Mouse (Mus musculus): ENCODE measurements around the gene Slc16a10.

The Slc16a10 gene

DNA sequence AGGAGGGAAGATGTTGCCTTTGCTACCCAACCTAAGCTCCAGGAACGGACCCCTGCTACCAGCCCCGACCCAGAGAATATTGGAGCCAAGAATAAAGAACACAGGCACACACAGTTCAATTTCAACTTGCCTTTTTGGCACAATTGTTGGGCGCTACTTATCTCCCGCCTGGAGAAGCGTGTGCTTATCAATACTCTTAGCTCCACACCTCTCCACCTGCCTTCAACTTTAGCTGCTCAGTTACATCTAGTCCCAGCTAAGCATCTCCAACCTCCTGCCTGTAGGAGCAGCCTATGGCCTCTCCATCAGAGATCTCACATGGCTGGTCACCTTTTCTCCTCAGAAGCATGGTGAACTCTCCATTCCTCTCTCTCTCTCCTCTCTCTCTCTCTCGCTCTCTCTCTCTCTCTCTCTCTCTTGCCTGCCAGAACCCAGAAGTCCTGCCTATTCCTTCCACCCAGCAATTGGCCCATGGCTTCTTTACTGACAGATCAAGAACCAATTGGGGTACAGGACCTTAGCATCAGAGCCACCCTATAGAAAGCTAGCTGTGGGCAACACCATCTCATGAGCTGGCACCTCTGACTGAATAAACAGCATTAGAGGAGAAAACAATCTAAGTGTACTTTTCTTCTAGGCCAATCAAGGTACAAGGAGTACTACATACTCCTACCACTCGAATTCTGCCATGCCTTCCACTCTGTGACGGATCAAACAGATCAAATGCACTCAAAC, 5.4 kb upstream of the Slc16a10 start:
- DNase-seq, result no peak

DNA sequence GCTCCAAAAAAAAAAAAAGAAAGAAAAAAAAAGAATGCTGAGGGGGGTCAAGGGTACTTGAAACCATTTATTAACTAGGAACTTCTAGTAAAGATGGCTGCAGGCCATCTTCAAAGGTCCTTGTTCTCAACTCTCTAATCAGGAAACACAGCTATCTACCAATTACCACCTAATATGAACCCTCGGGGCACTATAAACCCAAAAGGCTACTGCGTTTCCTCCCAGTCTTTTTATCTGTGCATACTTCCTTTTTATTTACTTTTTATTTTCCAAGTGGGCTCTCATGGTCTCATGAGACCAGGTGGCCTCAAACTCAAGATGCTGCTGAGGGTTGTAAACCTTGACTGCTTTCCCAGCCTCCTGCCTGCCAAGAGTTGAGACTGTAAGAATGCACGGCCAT, 4.4 kb upstream of the Slc16a10 start:
- no peak for DNase-seq

DNA sequence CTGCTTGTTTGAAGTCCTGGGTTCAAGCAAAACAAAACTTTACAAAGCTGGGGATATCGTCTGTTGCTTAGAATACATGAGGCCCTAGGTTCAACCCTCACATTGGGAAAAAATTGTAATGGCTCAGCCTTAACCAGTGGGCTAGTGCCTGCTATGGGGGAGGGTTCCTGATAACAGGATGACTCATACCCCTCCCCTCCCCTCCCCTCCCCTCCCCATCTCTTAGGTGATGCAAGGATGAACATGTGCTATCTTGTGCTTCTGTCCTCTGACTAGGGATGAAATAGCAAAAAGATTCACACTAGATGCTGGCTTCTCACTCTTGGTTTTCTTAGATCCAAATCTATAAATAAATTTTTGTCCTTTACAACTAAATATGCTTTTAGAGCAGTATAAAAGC, 2.8 kb upstream of the Slc16a10 start:
- DNase-seq, result no peak

DNA sequence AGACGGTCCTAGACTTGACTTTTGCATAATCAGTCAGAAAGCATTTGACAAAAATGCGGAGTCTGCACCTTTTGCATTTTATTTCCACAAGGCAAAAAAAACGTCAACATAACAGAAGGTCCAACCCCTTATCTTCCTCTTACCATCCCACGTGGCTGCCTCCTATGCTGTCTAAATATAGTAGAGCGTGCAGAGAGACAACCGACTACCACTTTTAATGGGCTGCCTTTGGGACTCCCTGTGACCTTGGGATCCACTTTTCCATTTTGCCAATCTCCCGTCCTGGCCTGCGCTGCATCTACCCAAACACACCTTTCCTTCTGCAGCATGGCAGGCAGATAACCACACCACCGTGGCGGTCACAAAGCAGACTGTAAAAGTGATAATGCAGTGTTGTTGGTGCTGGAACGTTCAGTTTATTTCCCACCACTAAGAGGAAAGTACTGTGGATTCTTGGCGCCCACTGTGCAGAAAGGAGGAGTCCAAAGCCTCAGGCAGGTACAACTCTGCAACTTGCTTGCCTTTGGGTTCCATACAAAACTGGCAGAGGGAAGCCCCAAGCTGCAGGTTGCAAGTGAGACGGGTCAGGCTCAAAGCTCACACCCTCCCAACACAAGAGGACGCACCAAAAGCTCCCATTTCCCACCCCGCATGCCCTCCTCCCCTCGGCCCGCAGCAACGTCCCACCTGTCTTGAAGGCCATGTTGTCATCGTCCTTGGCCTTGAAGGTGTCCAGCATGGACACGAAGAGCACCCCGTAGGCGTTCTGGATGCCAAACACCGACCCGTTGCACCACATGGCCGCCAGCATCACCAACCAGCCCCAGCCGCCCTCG, 824 bp downstream of the Slc16a10 start:
- peak in 1 of 2 experiments; percentile 23 for DNase-seq

DNA sequence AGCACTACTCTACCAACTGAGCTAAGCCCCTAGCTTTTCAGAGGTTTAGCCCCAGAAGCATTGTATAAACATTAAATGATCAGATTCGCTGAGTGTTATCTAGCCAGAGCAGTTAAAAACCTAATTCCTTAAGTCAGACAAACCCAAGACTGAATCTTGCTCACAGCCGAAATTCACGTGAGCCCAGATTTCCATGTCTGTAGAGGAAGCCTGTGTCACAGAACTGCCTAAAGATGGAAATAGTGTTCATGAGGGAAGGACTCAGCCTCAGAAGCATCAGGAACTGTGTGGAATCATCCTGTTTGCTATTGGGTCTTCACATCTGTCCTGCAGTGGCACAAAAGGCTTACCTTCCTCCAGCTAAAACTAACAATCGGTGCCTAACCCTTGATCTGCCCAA, 2.4 kb downstream of the Slc16a10 start:
- no peak for DNase-seq

DNA sequence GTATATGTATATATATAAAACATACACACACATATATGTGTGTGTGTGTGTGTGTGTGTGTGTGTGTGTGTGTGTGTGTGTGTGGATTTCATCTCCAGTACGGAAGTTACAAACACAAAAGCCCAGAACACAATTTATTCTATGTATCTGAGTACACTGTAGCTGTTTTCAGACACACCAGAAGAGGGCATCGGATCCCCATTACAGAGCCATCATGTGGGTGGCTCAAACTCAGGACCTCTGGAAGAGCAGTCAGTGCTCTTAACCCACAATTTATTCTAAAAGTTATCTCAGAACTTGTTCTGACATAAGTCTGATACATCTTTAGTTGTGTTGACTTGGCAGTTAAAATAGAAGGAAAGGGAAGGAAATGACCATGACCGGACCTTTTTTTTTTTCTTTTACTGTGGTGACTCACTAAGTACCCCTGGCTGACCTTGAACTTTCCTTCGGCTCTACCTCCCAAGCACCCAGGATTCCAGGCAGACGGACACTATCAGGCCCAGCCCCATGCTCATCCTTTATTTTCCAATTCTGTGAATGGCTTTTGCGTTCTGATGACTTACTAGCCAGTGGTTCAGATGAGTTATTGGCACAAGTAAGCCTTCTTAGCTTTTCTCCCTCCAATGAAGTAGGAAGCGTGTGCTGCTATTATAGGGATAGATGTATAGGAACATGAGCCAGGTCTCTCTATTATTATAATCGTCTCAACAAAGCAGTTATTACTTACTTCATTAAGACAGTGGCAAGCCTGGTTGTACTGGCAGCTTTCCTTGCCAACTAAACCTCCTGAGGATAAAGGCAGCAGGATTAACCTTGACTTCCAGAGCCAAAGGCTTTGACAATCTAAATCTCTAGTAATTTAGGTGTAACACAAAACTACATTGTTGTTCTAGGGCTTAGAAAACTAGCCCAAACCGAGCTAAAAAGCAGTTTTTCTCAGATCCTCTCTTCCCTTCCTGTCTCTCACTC, 6.0 kb downstream of the Slc16a10 start:
- DNase-seq, result no peak

DNA sequence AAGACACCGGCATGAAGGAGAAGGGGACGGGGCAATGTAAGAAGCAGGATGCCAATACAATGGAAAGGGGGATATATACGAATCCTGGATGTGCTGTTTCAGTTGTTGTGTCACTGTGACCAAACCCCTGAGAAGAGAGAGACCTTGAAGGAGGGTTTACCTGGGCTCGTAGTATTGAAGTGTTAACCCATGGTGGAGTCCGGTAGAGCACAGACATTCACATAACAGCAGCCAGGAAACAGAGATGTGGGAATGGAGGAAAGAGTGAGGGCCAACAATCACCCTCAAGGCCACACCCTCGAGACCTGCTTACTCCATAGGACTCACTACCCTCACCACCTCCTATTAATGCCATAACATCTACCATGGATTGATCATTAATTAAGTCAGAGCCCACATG, 7.2 kb downstream of the Slc16a10 start:
- no peak for DNase-seq

DNA sequence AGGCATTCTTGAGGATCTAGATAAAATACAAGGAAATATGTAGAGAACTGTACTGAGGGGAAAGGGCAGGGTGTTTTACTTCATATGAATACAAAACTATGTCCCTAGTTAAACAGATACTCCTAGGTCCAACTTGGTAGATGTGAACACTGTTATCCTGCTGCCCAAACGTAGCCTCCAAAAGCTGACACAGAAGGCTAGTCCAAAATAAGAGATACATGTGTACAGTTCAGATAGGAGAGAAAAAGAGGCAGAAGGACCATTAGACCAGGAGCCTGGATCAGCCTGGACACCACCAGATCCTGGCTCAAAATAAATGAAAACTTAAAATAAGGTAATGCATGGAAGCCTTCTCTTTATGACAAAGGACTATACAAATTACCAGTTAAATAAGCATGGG, 8.4 kb downstream of the Slc16a10 start:
- no peak for DNase-seq

DNA sequence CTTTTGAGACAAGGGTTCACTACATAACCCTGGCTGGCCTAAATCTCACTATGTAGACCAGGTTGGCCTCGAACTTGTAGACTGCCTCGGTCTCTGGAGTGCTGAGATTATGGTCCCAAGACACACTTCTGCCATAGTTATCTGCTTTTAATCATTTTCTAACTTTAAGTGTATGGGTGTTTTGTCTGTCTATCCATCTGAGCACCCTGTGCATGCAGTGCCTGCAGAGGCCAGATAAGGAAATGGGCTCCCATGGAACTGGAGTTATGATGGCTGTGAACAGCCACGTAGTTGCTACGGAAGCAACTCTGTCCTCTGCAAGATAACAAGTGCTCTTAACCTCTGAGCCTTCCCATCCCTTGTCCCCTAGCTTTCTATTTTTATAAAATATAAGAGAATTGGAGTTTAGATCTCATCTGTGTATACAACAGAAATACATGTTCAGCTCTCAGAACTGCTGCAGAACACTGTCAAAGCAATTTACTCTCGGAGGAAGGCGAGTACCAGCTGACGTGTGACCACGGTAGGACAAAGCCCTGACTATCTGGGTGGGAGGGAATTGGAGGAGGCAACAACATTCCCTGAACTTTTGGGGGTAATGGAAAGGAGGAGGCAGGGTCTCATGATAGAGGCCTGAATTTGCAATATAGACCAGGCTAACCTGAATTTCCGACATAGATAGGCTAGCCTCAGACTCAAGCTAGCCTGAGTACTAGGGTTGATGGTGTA, 10.2 kb downstream of the Slc16a10 start:
- DNase-seq, result no peak

DNA sequence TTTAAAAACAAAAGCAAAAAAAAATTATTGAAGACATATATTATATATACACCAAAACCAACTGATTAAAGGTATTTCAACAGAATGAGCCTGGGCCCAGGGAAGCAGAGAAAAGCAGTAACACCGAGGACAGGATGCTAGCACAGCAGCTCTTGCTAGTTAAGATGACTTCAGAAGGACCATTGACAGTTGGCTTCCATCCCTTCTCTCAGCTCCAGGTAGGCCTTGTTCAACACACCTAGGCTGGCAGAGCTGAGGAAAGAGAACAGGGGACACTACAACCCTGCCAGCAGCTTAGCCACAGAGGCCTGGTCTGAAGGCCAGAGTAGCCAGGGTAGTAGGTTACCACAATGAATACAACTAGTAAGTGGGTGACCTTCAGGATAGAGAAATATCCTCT, 11.9 kb downstream of the Slc16a10 start:
- DNase-seq, result no peak

DNA sequence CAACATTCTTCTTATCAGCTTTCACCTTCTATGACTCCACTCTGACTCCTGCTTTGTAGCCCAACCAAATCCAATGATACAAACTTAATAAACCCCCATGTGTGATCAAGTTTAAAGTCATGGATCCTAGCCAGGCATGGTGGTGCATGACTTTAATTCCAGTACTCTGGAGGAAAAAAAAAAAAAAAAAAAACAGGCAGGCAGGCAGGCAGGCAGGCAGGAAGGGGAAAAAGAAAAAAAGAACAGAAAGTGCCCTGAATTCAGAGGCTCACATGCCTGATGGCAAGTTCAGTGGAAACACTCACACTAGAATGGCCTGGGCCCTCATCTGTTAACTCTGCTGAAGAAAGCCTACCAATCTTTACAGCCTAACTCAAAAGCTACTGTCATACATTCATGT, 12.9 kb downstream of the Slc16a10 start:
- no peak for DNase-seq

DNA sequence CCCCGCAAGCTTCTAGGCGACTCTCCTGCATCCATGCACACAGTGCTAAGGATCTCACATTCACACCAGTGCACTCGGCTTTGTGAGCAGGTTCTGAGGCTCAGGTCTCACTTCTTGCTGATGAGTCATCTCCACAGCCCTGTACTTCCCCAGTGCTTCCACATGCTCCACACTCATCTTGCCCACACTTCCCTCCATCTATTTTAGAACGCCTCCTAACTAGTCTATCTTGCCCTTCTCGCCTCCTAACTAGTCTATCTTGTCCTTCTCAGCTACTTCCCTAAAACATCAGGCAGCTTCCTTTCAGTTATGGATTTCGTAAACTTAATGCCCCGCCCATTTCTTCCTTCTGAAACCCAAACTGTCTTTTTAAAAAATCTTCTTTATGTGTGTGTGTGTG, 13.6 kb downstream of the Slc16a10 start:
- DNase-seq, result no peak

DNA sequence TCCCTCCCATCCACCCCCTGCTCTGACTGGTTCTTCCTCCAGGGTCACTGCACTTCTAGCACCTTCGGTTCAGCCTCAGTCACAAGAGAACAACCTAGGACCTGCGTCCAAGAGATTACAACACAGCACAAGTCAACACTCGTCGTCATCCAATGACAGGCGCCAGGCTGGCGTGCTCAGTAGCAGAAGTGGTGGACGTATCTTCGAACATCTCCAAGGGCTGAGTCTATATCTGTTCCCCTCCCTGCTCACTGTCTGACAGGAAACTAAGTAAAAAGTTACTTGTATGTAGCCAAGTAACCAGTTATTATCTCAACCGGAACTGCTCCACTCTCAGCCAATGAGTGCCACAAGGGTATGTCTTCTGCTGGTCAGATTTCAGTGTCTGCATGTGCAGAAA, 16.9 kb downstream of the Slc16a10 start:
- DNase-seq, result no peak

DNA sequence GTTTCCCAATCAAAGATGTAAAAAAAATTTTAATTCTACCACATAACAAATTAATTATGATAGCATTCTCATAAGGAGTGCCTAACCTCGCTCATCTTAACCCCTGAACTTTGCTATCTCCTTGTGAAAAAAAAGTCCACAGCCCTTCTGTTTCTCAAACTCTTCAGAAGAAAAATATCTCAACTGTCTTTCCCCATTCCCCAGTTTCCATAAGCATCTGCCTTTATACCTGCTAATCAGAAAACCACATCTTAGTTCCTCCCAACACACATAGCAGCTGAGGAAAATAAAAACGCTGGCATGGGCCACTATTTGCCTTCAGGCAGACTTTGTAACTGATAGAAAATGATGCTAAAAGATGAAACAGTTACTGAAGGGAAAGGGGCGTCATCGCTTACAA, 17.5 kb downstream of the Slc16a10 start:
- no peak for DNase-seq

DNA sequence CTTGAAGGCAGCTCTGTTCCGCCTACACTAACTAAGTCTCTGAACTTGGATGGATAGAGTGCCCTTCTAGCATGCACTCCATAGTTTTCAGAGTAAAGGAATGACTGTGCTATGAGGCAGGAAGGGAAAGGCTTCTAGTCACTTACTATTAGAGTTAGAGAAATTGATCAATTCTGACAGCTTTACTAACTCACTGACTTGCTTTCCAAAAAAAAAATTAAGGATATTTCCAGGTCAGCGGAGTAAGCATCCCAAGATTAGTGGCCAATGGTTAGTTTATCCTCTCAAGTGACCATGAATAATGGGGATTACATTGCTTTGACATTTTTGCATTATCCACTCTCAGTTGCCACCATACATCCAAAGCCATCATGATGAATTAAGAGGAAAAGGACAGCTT, 18.0 kb downstream of the Slc16a10 start:
- DNase-seq, result no peak

DNA sequence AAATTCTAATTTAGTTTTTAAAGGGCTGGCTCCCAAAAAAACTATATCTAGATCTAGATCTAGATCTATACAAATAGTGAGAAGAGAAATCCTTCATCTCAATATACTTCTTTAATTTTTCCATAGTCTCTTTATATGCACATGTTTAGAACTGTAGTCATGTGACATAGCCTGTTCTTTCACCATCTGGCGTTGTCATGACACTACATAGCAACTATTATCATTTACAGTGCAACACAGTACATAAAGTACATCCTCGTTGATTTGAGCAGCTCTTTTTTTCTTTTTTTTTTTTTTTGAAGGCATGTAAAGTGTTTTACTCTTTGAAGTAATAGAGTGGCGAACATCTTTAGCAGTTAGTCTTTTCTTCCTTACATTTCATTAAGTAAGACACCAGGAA, 22.6 kb downstream of the Slc16a10 start:
- no peak for DNase-seq

DNA sequence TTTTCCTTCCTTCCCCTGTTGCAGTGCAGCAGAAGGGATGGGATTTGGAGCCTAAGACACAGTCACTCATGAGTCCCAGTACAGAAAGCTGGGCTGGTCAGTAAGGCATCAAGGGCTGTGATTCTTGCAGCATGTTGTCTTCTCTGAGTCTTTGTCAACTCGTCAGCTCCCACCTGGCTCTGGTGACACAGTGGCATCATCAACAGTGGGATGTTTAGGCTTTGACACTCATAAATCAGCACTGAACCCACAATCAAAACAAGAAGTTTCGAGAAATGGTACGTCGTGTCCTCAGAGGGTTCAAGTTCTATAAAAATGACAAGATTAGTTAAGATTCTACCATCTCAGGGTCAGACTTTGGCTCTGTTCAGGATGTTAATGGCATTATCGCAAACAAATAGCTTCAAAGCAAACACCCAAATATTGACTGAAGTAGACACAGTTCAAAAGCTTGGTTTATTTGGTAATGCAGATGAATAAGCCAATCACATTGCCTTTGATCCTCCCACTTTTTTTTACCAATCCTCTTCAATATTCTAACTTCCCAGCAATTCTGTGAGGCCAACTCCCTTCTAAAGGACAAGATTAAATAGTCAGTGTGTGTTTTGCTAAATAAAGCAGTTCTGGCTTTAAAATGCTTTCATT, 23.2 kb downstream of the Slc16a10 start:
- DNase-seq, result no peak

DNA sequence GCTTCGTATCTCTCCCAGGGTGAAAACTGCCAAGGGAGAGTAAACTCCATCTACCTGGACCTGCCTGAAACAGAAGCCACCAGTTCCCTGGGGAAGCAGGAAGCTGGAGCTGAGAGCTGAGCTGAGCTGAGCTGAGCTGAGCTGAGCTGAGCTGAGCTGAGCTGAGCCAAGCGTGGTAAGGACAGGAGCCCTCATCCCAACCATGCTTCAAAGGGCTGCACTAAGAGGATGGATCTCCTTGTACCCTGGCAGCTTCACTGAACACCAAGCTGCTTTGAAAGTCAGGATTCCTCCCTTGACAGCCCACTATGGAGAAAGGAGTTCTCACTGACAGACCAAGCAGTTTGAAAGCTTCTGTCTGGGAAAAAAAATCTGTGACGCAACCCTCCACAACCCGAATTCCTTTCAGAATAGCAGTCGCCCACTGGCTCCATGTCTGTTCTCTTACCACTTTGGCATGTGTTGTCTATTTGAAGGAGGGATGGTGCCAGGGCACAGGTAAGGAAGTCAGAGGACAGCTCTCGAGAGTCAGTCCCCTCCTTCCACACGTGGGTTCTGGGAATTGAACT, 28.5 kb downstream of the Slc16a10 start:
- DNase-seq, result no peak

DNA sequence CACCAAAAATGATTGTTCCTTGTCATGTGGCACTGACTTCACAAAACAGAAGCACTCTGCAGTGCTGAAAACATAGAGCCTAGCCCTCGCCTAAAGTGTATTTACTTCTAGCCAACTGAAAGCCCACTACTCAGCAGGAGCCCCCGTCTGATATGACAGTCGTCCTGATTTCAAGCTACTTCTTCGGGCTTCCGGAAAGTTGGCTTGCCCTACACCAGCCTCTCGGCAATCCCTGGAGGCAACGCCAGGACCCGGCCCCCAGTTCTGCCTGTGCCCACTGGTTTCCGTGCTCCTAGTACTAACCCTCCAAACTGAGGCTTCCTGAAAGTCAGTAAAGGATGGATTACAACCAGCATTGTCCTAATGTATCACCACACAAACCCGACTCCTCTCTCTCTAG, 29.8 kb downstream of the Slc16a10 start:
- DNase-seq, result no peak

DNA sequence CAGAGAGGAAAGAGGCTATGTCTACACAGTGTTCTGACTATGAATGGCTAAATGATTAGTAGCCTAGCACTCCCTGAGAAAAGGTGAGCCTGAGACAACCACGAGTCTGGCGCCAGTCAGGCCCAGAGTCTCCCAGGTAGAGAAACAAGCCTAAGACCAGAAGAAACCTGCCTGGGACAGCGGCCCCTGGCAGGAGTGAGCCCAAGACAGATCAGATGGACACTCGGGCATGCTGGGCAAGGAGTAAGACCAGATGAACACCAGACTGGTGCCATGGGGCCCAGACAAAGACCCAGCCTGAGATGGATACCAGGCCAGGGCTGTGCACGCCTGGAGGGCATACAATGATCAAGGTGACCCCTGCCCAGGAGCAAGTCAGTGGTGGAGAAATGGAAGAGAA, 32.5 kb downstream of the Slc16a10 start:
- no peak for DNase-seq

DNA sequence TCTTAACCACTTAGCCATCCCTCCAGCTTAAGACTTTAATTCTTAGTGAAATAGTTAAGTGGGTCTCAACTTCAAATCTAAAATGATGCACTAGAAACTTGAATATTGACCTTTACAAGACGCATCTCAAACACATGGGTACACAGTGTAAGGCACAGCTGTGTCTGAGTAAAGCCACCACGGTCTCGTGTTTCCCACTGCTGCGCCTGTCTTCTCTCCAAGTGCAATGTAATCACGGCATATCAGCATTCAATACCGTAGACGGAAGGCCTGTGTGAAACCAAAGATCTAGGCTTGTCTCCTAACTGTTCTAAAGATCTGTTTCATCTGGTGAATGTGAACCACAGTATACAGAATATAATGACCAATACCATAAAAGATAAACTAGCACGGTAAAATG, 33.1 kb downstream of the Slc16a10 start:
- no peak for DNase-seq

DNA sequence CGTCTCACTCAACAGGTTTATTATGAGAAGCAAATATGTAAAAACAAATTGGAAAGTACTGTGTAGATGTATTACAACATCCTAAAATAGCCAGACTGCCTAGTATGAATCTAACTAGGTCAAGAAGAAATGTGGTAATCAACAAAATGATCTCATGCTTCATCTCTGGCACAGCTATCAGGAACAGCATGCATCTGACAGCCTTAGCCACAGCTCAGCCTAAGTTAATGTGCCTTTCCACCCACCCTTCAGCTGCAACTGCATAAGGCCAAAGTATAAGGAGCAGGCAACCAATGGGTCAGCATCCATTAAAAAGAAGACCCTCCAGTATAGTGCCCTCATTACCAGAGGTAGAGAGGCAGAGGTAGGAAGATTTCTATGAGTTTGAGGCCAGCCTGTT, 34.1 kb downstream of the Slc16a10 start:
- DNase-seq, result peak; percentile 56 to 64

Measured in cerebellum, adult 18-20 months (tissue).